Mouse (Mus musculus) cortical plate, adult 2 months (tissue): Measurements from ENCODE around the gene Cpsf6.

Experiments
- CTCF ChIP-seq: fragments of 200-500 bp; IDR thresholded peaks from 2 replicates; pipeline ENCODE4 v1.5.1; 2011; ENCODE audit warnings: mild to moderate bottlenecking, control low read depth, low read length; ENCODE audit not compliant: insufficient read depth; ENCODE audit errors: extremely low read depth
- POLR2A ChIP-seq: fragments of 200-500 bp; IDR thresholded peaks from 2 replicates; pipeline ENCODE4 v1.6.1; 2011; ENCODE audit warnings: mild to moderate bottlenecking, low read length, control low read depth; ENCODE audit not compliant: insufficient read depth; ENCODE audit errors: extremely low read depth

- no peak for TF ChIP-seq POLR2A
- TF ChIP-seq CTCF, result no peak
Measured at GRCm38 (mm10) chr10:117335649-117336048, 44.2 kb downstream of the Cpsf6 start.
